Mouse (Mus musculus) CH12.LX (cell line): ENCODE measurements around the gene Tmem223. TPM values are rescaled to one million over a fixed set of nuclear protein-coding genes. Genes with fewer than 3 reads are reported as not detected.

Experiments
- DNase-seq: peaks from one replicate; pipeline ENCODE4 v3.0.0-alpha.2; 2013; ENCODE audit errors: extremely low read depth
- H3K27ac ChIP-seq: 2 replicates; pipeline ENCODE4 v1.5.1; 2012; ENCODE audit warnings: low read depth, mild to moderate bottlenecking, control low read depth, moderate library complexity; ENCODE audit not compliant: insufficient read depth
- H3K27me3 ChIP-seq: replicated peaks from 2 replicates; pipeline ENCODE3; 2012; ENCODE audit warnings: inconsistent platforms
- H3K36me3 ChIP-seq, 2 experiments: replicated peaks in 1 of 2; 2 replicates each; pipeline versions ENCODE3 to v1.6.1; 2012; ENCODE audit warnings: inconsistent platforms in 1 of 2, low read length in 1 of 2, mild to moderate bottlenecking in 1 of 2, mixed read lengths in 1 of 2, moderate library complexity in 1 of 2; ENCODE audit not compliant: control insufficient read depth in 1 of 2, insufficient read depth in 1 of 2
- H3K4me1 ChIP-seq, 2 experiments: 2 replicates each; pipeline ENCODE4 v1.6.1; 2012; ENCODE audit warnings: inconsistent platforms in 1 of 2, moderate library complexity in 1 of 2; ENCODE audit not compliant: insufficient read depth in 2 of 2, control insufficient read depth in 1 of 2
- H3K4me2 ChIP-seq: 2 replicates; pipeline ENCODE4 v1.6.1; 2012; ENCODE audit warnings: low read depth, mild to moderate bottlenecking, control low read depth; ENCODE audit not compliant: poor library complexity, insufficient read depth, severe bottlenecking
- H3K4me3 ChIP-seq, 3 experiments: fragments of 150-350 bp in 1 of 3; sonication (generic) in 1 of 3; replicated peaks in 1 of 3; 2 replicates each; pipeline versions ENCODE3 to v1.5.1; 2011 to 2012; ENCODE audit warnings: low read depth in 2 of 3, low read length in 2 of 3, mild to moderate bottlenecking in 2 of 3, moderate library complexity in 2 of 3, control low read depth in 1 of 3, improper control_type of control experiment in 1 of 3, inconsistent platforms in 1 of 3, mixed read lengths in 1 of 3; ENCODE audit not compliant: poor library complexity in 1 of 3
- H3K79me2 ChIP-seq: replicated peaks from 2 replicates; pipeline ENCODE4 v1.6.1; 2012; ENCODE audit warnings: mild to moderate bottlenecking, moderate library complexity; ENCODE audit not compliant: control insufficient read depth, poor library complexity, insufficient read depth, severe bottlenecking; ENCODE audit errors: extremely low read depth
- H3K9ac ChIP-seq: 2 replicates; pipeline ENCODE4 v1.6.1; 2012; ENCODE audit warnings: low read depth, mild to moderate bottlenecking, control low read depth, moderate library complexity; ENCODE audit not compliant: insufficient read depth
- H3K9me3 ChIP-seq: replicated peaks from 2 replicates; pipeline ENCODE3; 2012; ENCODE audit warnings: low read length, inconsistent platforms, mixed read lengths
- BHLHE40 ChIP-seq: IDR thresholded peaks from 2 replicates; pipeline ENCODE4 v1.6.1; 2011; ENCODE audit warnings: mild to moderate bottlenecking, low read depth, low read length, improper control_type of control experiment
- CHD1 ChIP-seq: IDR thresholded peaks from 2 replicates; pipeline ENCODE4 v1.6.1; 2012; ENCODE audit warnings: low read depth, low read length, improper control_type of control experiment, inconsistent platforms
- CHD2 ChIP-seq: IDR thresholded peaks from 2 replicates; pipeline ENCODE4 v1.6.1; 2011; ENCODE audit warnings: low read length, improper control_type of control experiment
- CTCF ChIP-seq, 2 experiments: IDR thresholded peaks in 1 of 2; conservative IDR thresholded peaks in 1 of 2; 2 replicates each; pipeline ENCODE4 v1.5.1; 2011 to 2012; ENCODE audit warnings: low read depth in 2 of 2, low read length in 2 of 2, improper control_type of control experiment in 1 of 2, inconsistent platforms in 1 of 2, mild to moderate bottlenecking in 1 of 2, moderate library complexity in 1 of 2
- E2F4 ChIP-seq: IDR thresholded peaks from 2 replicates; pipeline ENCODE4 v1.6.1; 2011; ENCODE audit warnings: low read depth, low read length, improper control_type of control experiment; ENCODE audit not compliant: insufficient replicate concordance
- ELF1 ChIP-seq: IDR thresholded peaks from 2 replicates; pipeline ENCODE4 v1.6.1; 2014; ENCODE audit warnings: low read depth, mild to moderate bottlenecking, inconsistent platforms, low read length, improper control_type of control experiment
- EP300 ChIP-seq: IDR thresholded peaks from 2 replicates; pipeline ENCODE4 v1.6.1; 2011; ENCODE audit warnings: low read length, improper control_type of control experiment
- ETS1 ChIP-seq: conservative IDR thresholded peaks from 2 replicates; pipeline ENCODE4 v1.6.1; 2012; ENCODE audit warnings: low read depth, mild to moderate bottlenecking, inconsistent platforms, low read length, improper control_type of control experiment, moderate library complexity
- GABPA ChIP-seq: IDR thresholded peaks from 2 replicates; pipeline ENCODE4 v1.6.1; 2012; ENCODE audit warnings: low read depth, low read length, improper control_type of control experiment, inconsistent platforms; ENCODE audit not compliant: insufficient replicate concordance
- HCFC1 ChIP-seq: IDR thresholded peaks from 2 replicates; pipeline ENCODE4 v1.6.1; 2012; ENCODE audit warnings: low read depth, mild to moderate bottlenecking, inconsistent platforms, low read length, improper control_type of control experiment
- IRF4 ChIP-seq: IDR thresholded peaks from 2 replicates; pipeline ENCODE4 v1.6.1; 2014; ENCODE audit warnings: low read depth, mild to moderate bottlenecking, inconsistent platforms, low read length, improper control_type of control experiment
- JUN ChIP-seq: IDR thresholded peaks from 2 replicates; pipeline ENCODE4 v1.6.1; 2011; ENCODE audit warnings: low read depth, mild to moderate bottlenecking, low read length, improper control_type of control experiment, moderate library complexity; ENCODE audit not compliant: insufficient read depth
- JUND ChIP-seq: conservative IDR thresholded peaks from 2 replicates; pipeline ENCODE4 v1.6.1; 2011; ENCODE audit warnings: low read depth, low read length, improper control_type of control experiment
- KAT2A ChIP-seq: IDR thresholded peaks from 2 replicates; pipeline ENCODE4 v1.6.1; 2012; ENCODE audit warnings: low read length, improper control_type of control experiment, inconsistent platforms; ENCODE audit not compliant: insufficient replicate concordance
- MAFK ChIP-seq: IDR thresholded peaks from 2 replicates; pipeline ENCODE4 v1.6.1; 2011; ENCODE audit warnings: low read length, improper control_type of control experiment; ENCODE audit not compliant: insufficient replicate concordance
- MAX ChIP-seq: IDR thresholded peaks from 2 replicates; pipeline ENCODE4 v1.6.1; 2011; ENCODE audit warnings: low read length, improper control_type of control experiment
- MAZ ChIP-seq: IDR thresholded peaks from 2 replicates; pipeline ENCODE4 v1.6.1; 2012; ENCODE audit warnings: low read depth, mild to moderate bottlenecking, inconsistent platforms, low read length, improper control_type of control experiment, moderate library complexity
- MEF2A ChIP-seq: IDR thresholded peaks from 2 replicates; pipeline ENCODE4 v1.6.1; 2014; ENCODE audit warnings: low read depth, mild to moderate bottlenecking, inconsistent platforms, low read length, improper control_type of control experiment, borderline replicate concordance
- MXI1 ChIP-seq: IDR thresholded peaks from 2 replicates; pipeline ENCODE4 v1.6.1; 2011; ENCODE audit warnings: mild to moderate bottlenecking, low read depth, low read length, improper control_type of control experiment
- MYC ChIP-seq: IDR thresholded peaks from 2 replicates; pipeline ENCODE4 v1.6.1; 2011; ENCODE audit warnings: low read depth, mild to moderate bottlenecking, improper control_type of control experiment, low read length
- NELFE ChIP-seq: IDR thresholded peaks from 2 replicates; pipeline ENCODE4 v1.6.1; 2011; ENCODE audit warnings: low read depth, low read length, improper control_type of control experiment
- NRF1 ChIP-seq: IDR thresholded peaks from 2 replicates; pipeline ENCODE4 v1.6.1; 2014; ENCODE audit warnings: low read depth, mild to moderate bottlenecking, inconsistent platforms, low read length, improper control_type of control experiment, moderate library complexity
- PAX5 ChIP-seq: IDR thresholded peaks from 2 replicates; pipeline ENCODE4 v1.6.1; 2012; ENCODE audit warnings: low read length, inconsistent platforms, mixed read lengths
- POLR2A ChIP-seq: IDR thresholded peaks from 2 replicates; pipeline ENCODE4 v1.6.1; 2011; ENCODE audit warnings: low read depth, mild to moderate bottlenecking, improper control_type of control experiment, low read length
- POLR2AphosphoS2 ChIP-seq: IDR thresholded peaks from 2 replicates; pipeline ENCODE4 v1.6.1; 2011; ENCODE audit warnings: low read depth, low read length, improper control_type of control experiment
- RAD21 ChIP-seq: IDR thresholded peaks from 2 replicates; pipeline ENCODE4 v1.6.1; 2011; ENCODE audit warnings: low read depth, mild to moderate bottlenecking, low read length, improper control_type of control experiment, moderate library complexity
- RCOR1 ChIP-seq: conservative IDR thresholded peaks from 2 replicates; pipeline ENCODE4 v1.6.1; 2012; ENCODE audit warnings: low read depth, mild to moderate bottlenecking, inconsistent platforms, low read length, improper control_type of control experiment
- SIN3A ChIP-seq: IDR thresholded peaks from 2 replicates; pipeline ENCODE4 v1.6.1; 2012; ENCODE audit warnings: low read length, improper control_type of control experiment, inconsistent platforms
- SMC3 ChIP-seq: IDR thresholded peaks from 2 replicates; pipeline ENCODE4 v1.6.1; 2011; ENCODE audit warnings: low read depth, low read length, improper control_type of control experiment
- TBP ChIP-seq: conservative IDR thresholded peaks from 2 replicates; pipeline ENCODE4 v1.6.1; 2011; ENCODE audit warnings: low read depth, low read length, improper control_type of control experiment
- TCF12 ChIP-seq: IDR thresholded peaks from 2 replicates; pipeline ENCODE4 v1.6.1; 2014; ENCODE audit warnings: low read depth, mild to moderate bottlenecking, inconsistent platforms, low read length, improper control_type of control experiment
- UBTF ChIP-seq: IDR thresholded peaks from 2 replicates; pipeline ENCODE4 v1.6.1; 2012; ENCODE audit warnings: low read depth, mild to moderate bottlenecking, inconsistent platforms, low read length, improper control_type of control experiment, moderate library complexity
- USF1 ChIP-seq: IDR thresholded peaks from 2 replicates; pipeline ENCODE4 v1.6.1; 2014; ENCODE audit warnings: low read depth, mild to moderate bottlenecking, inconsistent platforms, low read length, improper control_type of control experiment
- USF2 ChIP-seq: conservative IDR thresholded peaks from 2 replicates; pipeline ENCODE4 v1.6.1; 2011; ENCODE audit warnings: low read depth, low read length, improper control_type of control experiment
- ZC3H11A ChIP-seq: IDR thresholded peaks from 2 replicates; pipeline ENCODE4 v1.6.1; 2012; ENCODE audit warnings: low read depth, mild to moderate bottlenecking, inconsistent platforms, low read length, improper control_type of control experiment
- ZKSCAN1 ChIP-seq: IDR thresholded peaks from 2 replicates; pipeline ENCODE4 v1.6.1; 2012; ENCODE audit warnings: low read depth, inconsistent platforms, low read length, improper control_type of control experiment, borderline replicate concordance
- ZMIZ1 ChIP-seq: IDR thresholded peaks from 2 replicates; pipeline ENCODE4 v1.6.1; 2012; ENCODE audit warnings: low read depth, mild to moderate bottlenecking, inconsistent platforms, low read length, improper control_type of control experiment
- ZNF384 ChIP-seq: IDR thresholded peaks from 2 replicates; pipeline ENCODE4 v1.6.1; 2012; ENCODE audit warnings: low read depth, low read length, improper control_type of control experiment, inconsistent platforms
- dilution Hi-C: fragments of 300-500 bp; cut with MboI; formaldehyde crosslinking; loops from 2 replicates; pipeline ENCODE4 v1.14.3; 2020; ENCODE audit warnings: low sequenced_read_pairs; ENCODE audit not compliant: extremely low pct_unique_long_range_greater_than_20kb, extremely low pct_ligation_motif_present
- in situ Hi-C: fragments of 300-500 bp; cut with MboI; formaldehyde crosslinking; loops from 3 replicates; pipeline ENCODE4 v1.14.3; 2019; ENCODE audit warnings: low sequenced_read_pairs, low pct_ligation_motif_present, low pct_unique_long_range_greater_than_20kb, mixed read lengths
- polyA plus RNA-seq: library from polyadenylated mRNA; unstranded; fragments of >175 nt; gene quantifications from 2 replicates; pipeline ENCODE4 v1.2.1, GENCODE M21; 2012; ENCODE audit warnings: low read depth; ENCODE audit not compliant: insufficient read length
- total RNA-seq, 2 experiments: library from RNA; depleted of rRNA; stranded (reverse); fragments of 300-350 nt in 1 of 2; fragments of >200 nt in 1 of 2; gene quantifications; 2 replicates each; pipeline ENCODE4 v1.2.3; 2012 to 2014

The Tmem223 gene
- total and polyA plus RNA-seq, 3 experiments = 45.7 to 106 (median 56.5) TPM

DNA sequence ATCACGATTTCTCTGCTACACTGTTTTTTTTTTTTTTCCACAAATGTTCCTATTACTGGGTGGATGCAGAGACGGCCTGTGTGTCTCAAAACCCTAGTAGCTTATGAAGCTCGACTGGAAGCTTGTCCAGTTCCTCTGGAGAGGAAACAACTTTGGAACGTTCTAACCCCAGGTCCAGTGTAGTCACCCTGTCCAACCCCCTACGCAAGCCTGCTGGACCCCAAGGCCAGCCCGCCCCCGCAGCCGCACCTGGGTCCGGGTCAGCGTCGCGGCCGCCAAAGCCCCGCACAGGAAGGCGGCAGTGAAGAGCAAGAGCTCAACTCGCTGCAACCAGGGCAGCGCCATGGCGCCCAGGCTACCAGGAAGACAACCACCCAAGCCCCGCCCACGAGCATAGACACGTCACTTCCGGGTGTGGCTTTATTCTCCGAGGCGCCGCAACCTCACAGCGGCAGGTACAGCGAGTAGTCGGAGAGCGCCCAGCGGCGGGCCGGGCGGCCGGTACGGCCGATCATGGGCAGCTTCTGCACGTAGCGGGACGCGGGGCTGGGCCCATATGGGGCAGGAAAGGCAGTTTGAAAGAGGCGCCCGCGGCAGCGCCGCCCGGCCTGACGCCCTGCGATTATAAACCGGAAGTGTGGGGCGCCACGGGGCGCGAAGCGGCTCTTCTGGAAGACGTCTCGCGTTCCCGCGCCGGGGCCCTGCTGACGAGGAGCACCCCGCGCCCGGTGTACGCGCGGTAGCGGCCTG, 3.5 kb downstream of the Tmem223 start, which contains the start of gene Tmem179b:
Gene Tmem179b, minus strand, starts transcription at position 382 of the 750 bp plus-strand sequence.
- Histone ChIP-seq H3K9me3 (no peaks in the 10 kb centered on the region), H3K4me3 (peak within 1 kb of the TSS; percentile 55 to 93 (median 88)), H3K4me2 (peak within 1 kb of the TSS; percentile 95), H3K27ac (peak within 1 kb of the TSS; percentile 80), H3K27me3 (no peaks in the 10 kb centered on the region), H3K79me2 (peaks cover 35% of the 10 kb centered on the region)
- peak; percentile 98 for TF ChIP-seq POLR2A
- TF ChIP-seq GABPA = no peak
- TF ChIP-seq POLR2AphosphoS2 = peak; percentile 98
- TF ChIP-seq E2F4 = 0 out of 2 replicates have a peak, but pooled peaks have one; percentile 74
- TF ChIP-seq MAX = peak; percentile 62; the same call in 1 of the 2 replicates
- no peak for TF ChIP-seq JUND
- peak; percentile 35; the same call in 1 of the 2 replicates for TF ChIP-seq CHD1
- no peak for TF ChIP-seq RAD21
- no peak for TF ChIP-seq USF2
- TF ChIP-seq ZMIZ1 = peak; percentile 95
- no peak for TF ChIP-seq EP300
- TF ChIP-seq TCF12 = peak; percentile 95
- peak; percentile 49 for TF ChIP-seq NRF1
- no peak for TF ChIP-seq ETS1
- no peak for TF ChIP-seq USF1
- no peak for TF ChIP-seq RCOR1
- peak; percentile 77 for TF ChIP-seq HCFC1
- 0 out of 4 replicates have a peak, but pooled peaks of 1 of the 2 experiments have one; percentile 10 for TF ChIP-seq CTCF (conservative IDR thresholded peaks at IDR 0.05 in 1 of 2, IDR thresholded peaks at IDR 0.05 in 1 of 2; ENCODE audit: low read depth in 2 of 2, low read length in 2 of 2)
- peak; percentile 89 for TF ChIP-seq TBP
- TF ChIP-seq ZNF384 = no peak
- TF ChIP-seq IRF4 = no peak; the same call in 1 of the 2 replicates
- TF ChIP-seq ZC3H11A = no peak
- TF ChIP-seq BHLHE40 = 0 out of 2 replicates have a peak, but pooled peaks have one; percentile 10
- TF ChIP-seq KAT2A = 0 out of 2 replicates have a peak, but pooled peaks have one; percentile 52
- TF ChIP-seq MXI1 = peak; percentile 77; the same call in 1 of the 2 replicates
- no peak for TF ChIP-seq PAX5
- TF ChIP-seq ZKSCAN1 = no peak
- peak; percentile 6; the same call in 1 of the 2 replicates for TF ChIP-seq MEF2A
- TF ChIP-seq MAZ = no peak
- TF ChIP-seq SMC3 = no peak; the same call in 1 of the 2 replicates
- no peak for TF ChIP-seq CHD2
- 0 out of 2 replicates have a peak, but pooled peaks have one; percentile 44 for TF ChIP-seq UBTF
- peak; percentile 97 for TF ChIP-seq NELFE
- TF ChIP-seq ELF1 = peak; percentile 95
- no peak for TF ChIP-seq JUN
- TF ChIP-seq MYC = no peak
- no peak for TF ChIP-seq MAFK
- TF ChIP-seq SIN3A = peak; percentile 53
- TF ChIP-seq, all 38 proteins: peak for 19
- DNase-seq = peak; percentile 94
- in situ Hi-C loops = no loop called here
- Histone ChIP-seq H3K9ac (peak within 1 kb of the TSS; percentile 95), H3K4me1 (peaks cover 11 to 44% of the 10 kb centered on the region in 2 experiments), H3K36me3 (peaks cover 20 to 50% of the 10 kb centered on the region in 2 experiments)
- dilution Hi-C loops = no loop called here
